Mouse (Mus musculus) ES-E14 (cell line): ENCODE measurements around the gene Card9. TPM values are rescaled to one million over a fixed set of nuclear protein-coding genes. Genes with fewer than 3 reads are reported as not detected.

Experiments used
- DNase-seq: peaks from one replicate; pipeline ENCODE4 v3.0.0-alpha.2; 2013; ENCODE audit warnings: low read depth, low spot score
- H3K27ac ChIP-seq: 2 replicates; pipeline ENCODE4 v1.5.1; 2012; ENCODE audit warnings: low read depth, mild to moderate bottlenecking, low read length, moderate library complexity, mixed read lengths; ENCODE audit not compliant: poor library complexity, insufficient read depth, severe bottlenecking
- H3K36me3 ChIP-seq: 2 replicates; pipeline ENCODE4 v1.6.1; 2012; ENCODE audit warnings: mild to moderate bottlenecking, low read length, moderate library complexity, mixed read lengths; ENCODE audit not compliant: control insufficient read depth, poor library complexity, insufficient read depth, severe bottlenecking
- H3K4me1 ChIP-seq, 2 experiments: fragments of 150-350 bp in 1 of 2; sonication (generic) in 1 of 2; 2 replicates each; pipeline ENCODE4 v1.6.1; 2012; ENCODE audit warnings: low read length in 2 of 2, mild to moderate bottlenecking in 1 of 2, mixed read lengths in 1 of 2; ENCODE audit not compliant: control insufficient read depth in 2 of 2, insufficient read depth in 2 of 2, poor library complexity in 1 of 2
- H3K4me3 ChIP-seq, 2 experiments: fragments of 150-350 bp in 1 of 2; sonication (generic) in 1 of 2; 2 replicates each; pipeline ENCODE4 v1.5.1; 2012; ENCODE audit warnings: low read length in 2 of 2, low read depth in 1 of 2, mild to moderate bottlenecking in 1 of 2, mixed read lengths in 1 of 2; ENCODE audit not compliant: insufficient read depth in 1 of 2, poor library complexity in 1 of 2, severe bottlenecking in 1 of 2
- H3K9ac ChIP-seq: 2 replicates; pipeline ENCODE4 v1.6.1; 2012; ENCODE audit warnings: low read depth, mild to moderate bottlenecking, low read length, mixed read lengths; ENCODE audit not compliant: poor library complexity, insufficient read depth, severe bottlenecking
- H3K9me3 ChIP-seq: fragments of 150-350 bp; sonication (generic); 2 replicates; pipeline ENCODE4 v1.6.1; 2012; ENCODE audit warnings: low read depth, mild to moderate bottlenecking, low read length; ENCODE audit not compliant: control insufficient read depth, insufficient read depth
- CHD2 ChIP-seq: IDR thresholded peaks from 2 replicates; pipeline ENCODE4 v1.6.1; 2014; ENCODE audit warnings: mild to moderate bottlenecking, low read depth, low read length, inconsistent platforms
- HCFC1 ChIP-seq: IDR thresholded peaks from 2 replicates; pipeline ENCODE4 v1.6.1; 2012; ENCODE audit warnings: low read length, inconsistent platforms, borderline replicate concordance; ENCODE audit not compliant: insufficient read depth
- MAFK ChIP-seq: IDR thresholded peaks from 2 replicates; pipeline ENCODE4 v1.6.1; 2014; ENCODE audit warnings: mild to moderate bottlenecking, low read depth, low read length, inconsistent platforms; ENCODE audit not compliant: insufficient read depth
- ZC3H11A ChIP-seq: IDR thresholded peaks from 2 replicates; pipeline ENCODE4 v1.6.1; 2012; ENCODE audit warnings: low read depth, mild to moderate bottlenecking, inconsistent platforms, low read length, borderline replicate concordance
- ZNF384 ChIP-seq: IDR thresholded peaks from 2 replicates; pipeline ENCODE4 v1.6.1; 2012; ENCODE audit warnings: low read depth, low read length, inconsistent platforms
- in situ Hi-C, 2 experiments: fragments of 600-800 bp; cut with MboI; formaldehyde crosslinking; loops; one replicate each; pipeline ENCODE4 v1.15.1; 2025; ENCODE audit warnings: low sequenced_read_pairs in 2 of 2, inconsistent platforms in 1 of 2; ENCODE audit not compliant: unreplicated experiment in 2 of 2
- total RNA-seq: library from RNA; depleted of rRNA; stranded (reverse); fragments of 300-350 nt; gene quantifications from 2 replicates; pipeline ENCODE4 v1.2.3, GENCODE M21; 2012

Card9 gene
- total RNA-seq, 1 experiment = 0.76 TPM

GRCm38 (mm10) chr2:26315925-26316311 lies 44.8 kb downstream of the Card9 start:
- Histone ChIP-seq H3K9me3 (no peaks in the 10 kb centered on the region), H3K4me1 (peaks cover 0 to 12% of the 10 kb centered on the region in 2 experiments; a peak in 1 of 4 replicates), H3K9ac (peak overlapping the region; percentile 71), H3K27ac (no peak overlapping the region), H3K36me3 (no peaks in the 10 kb centered on the region), H3K4me3 (peak overlapping the region; percentile 54 to 79)
- no peak for DNase-seq
- in situ Hi-C loops = loop anchor here in 1 of 2 experiments (25.0 kb wide), 1 partner anchor 246 kb away; no protein-coding TSS in a partner anchor
- TF ChIP-seq ZC3H11A = no peak

- in situ Hi-C loops = loop anchor here in 1 of 2 experiments (25.0 kb wide), 1 partner anchor 247 kb away; no protein-coding TSS in a partner anchor
- peaks cover 0 to 12% of the 10 kb centered on the region in 2 experiments; a peak in 1 of 4 replicates for H3K4me1 ChIP-seq
- no peak for DNase-seq
- peak within 1 kb of the TSS; percentile 71 for H3K9ac ChIP-seq
- no peak within 1 kb of the TSS for H3K27ac ChIP-seq
- TF ChIP-seq MAFK (no peak), ZNF384 (no peak), CHD2 (no peak), ZC3H11A (no peak), HCFC1 (no peak)
- no peaks in the 10 kb centered on the region for H3K9me3 ChIP-seq
- peak within 1 kb of the TSS; percentile 54 to 79 for H3K4me3 ChIP-seq
- H3K36me3 ChIP-seq = no peaks in the 10 kb centered on the region
Observed at GRCm38 (mm10) chr2:26315072-26315924, 45.4 kb downstream of the Card9 start, which contains the start of gene Gpsm1. Gene Gpsm1 (plus strand): TSS chr2:26315515.

- TF ChIP-seq CHD2 (no peak), MAFK (no peak), ZNF384 (no peak)
- Histone ChIP-seq H3K4me3 (no peak overlapping the region), H3K9me3 (no peaks in the 10 kb centered on the region), H3K9ac (no peak overlapping the region), H3K36me3 (no peaks in the 10 kb centered on the region), H3K27ac (no peak overlapping the region), H3K4me1 (peaks cover 0 to 14% of the 10 kb centered on the region in 2 experiments; a peak in 1 of 4 replicates)
- no peak for DNase-seq
- in situ Hi-C loops = loop anchor here in 1 of 2 experiments (25.0 kb wide), 1 partner anchor 248 kb away; no protein-coding TSS in a partner anchor
Observed at GRCm38 (mm10) chr2:26314281-26315071, 46.2 kb downstream of the Card9 start.

DNA sequence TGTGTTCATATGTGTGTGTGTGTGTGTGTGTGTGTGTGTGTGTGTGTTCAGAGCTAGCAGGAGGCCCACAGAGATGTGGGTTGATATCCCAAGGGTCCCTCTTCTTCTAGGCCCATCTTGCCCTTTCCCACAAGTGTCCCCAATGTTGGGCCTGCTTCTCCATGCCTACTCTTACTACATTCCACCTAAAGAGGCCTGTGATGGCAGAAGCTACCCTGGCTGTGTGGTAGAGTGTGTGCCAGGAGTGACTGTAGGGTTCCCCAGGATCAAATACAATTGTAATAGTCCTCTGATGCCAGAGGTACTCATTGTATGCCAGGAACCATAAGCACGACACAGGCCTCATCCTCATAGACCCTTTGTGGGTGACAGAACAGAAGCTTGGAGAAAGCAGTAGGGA lies 47.3 kb downstream of the Card9 start:
- DNase-seq = no peak
- Histone ChIP-seq H3K4me1 (peaks cover 0 to 14% of the 10 kb centered on the region in 2 experiments; a peak in 1 of 4 replicates), H3K9ac (no peak overlapping the region), H3K27ac (no peak overlapping the region), H3K36me3 (no peaks in the 10 kb centered on the region), H3K9me3 (no peaks in the 10 kb centered on the region), H3K4me3 (no peak overlapping the region)
- in situ Hi-C loops = loop anchor here in 1 of 2 experiments (25.0 kb wide), 1 partner anchor 249 kb away; no protein-coding TSS in a partner anchor
- no peak for TF ChIP-seq CHD2
